Mouse (Mus musculus): ENCODE measurements around the gene Smim17. TPM values are rescaled to one million over a fixed set of nuclear protein-coding genes. Genes with fewer than 3 reads are reported as not detected.

The Smim17 gene
- 0.74 TPM in 1 of 2 replicates, not detected in the other for polyA plus RNA-seq (2014; fragmentation: Nextera tagmentation; extraction: Ambion mirVana)

DNA sequence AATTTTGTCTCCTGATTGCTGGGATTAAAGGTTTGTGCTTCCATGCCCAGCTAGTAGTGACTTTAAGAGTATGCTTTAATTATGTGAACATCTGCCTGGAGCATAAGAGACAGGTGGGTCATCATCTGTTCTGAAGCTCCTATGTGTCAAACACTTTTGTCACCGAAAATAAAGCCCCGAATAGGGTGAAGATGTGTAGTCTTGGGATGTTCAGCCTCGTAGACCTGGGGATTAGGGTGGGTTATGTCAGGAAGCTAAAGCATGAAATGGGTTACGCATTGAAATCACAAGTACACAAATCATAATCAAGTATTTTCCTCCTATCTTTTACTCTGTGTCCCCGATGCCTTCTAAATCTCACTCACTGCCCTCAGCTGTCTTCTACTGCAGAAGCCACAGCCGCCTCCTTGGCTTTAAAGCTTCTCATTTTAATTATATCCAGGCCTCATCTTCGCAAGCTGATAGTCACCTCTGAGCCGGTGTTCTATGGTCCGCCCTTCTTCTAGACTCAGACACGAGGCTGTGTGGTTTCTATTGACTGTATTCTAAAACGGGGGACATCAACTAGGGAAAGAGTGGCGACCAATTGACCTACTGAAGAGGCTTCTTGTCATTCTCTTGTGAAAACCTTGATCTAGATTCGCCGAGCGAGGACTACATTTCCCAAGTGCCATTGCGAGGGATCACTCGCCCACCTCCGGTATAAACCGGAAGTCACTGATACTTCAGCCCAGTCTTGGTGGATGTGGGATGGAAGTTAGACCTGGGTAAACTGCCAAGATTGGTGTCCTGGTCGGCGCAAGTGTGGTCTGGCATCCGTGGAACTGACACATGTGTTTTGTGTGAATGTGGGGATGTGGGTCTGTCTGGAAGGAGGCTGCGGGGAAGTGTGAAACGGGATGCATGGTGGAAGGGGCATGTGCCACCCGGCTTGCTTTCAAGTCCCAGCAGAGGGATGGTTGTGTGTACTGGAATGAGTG is at the start of gene Smim17:
Gene Smim17 (plus strand): TSS at position 720 of the 980 bp plus-strand sequence.
- H3K9me3 ChIP-seq (ENCODE audit: control insufficient read depth, low read length), result no peaks in the 10 kb centered on the region
- peak within 1 kb of the TSS; percentile 62 for H3K9ac ChIP-seq (ENCODE audit: low read length)
- no peak within 1 kb of the TSS for H3K27ac ChIP-seq (replicated peaks in 1 of 2; ENCODE audit: control insufficient read depth in 1 of 2, insufficient read depth in 1 of 2, low read depth in 2 of 2, low read length in 2 of 2)
- H3K4me1 ChIP-seq (ENCODE audit: control insufficient read depth in 2 of 2, insufficient read depth in 2 of 2, low read length in 2 of 2), result peaks cover 2 to 4% of the 10 kb centered on the region in 2 experiments; a peak in 1 of 4 replicates
- peak; percentile 66; the same call in 1 of the 2 replicates for ATAC-seq (ENCODE audit: insufficient number of reproducible peaks, insufficient read depth, low FRiP score, low read depth)
- peak within 1 kb of the TSS; percentile 74 for H3K4me2 ChIP-seq (ENCODE audit: low read length)
- H3K36me3 ChIP-seq (ENCODE audit: control insufficient read depth, insufficient read depth, low read length), result peaks cover 25% of the 10 kb centered on the region
- H3K4me3 ChIP-seq (ENCODE audit: control insufficient read depth in 1 of 2, insufficient read depth in 1 of 2, low read depth in 1 of 2, low read length in 2 of 2), result peak within 1 kb of the TSS; percentile 54 to 61
- H3K27me3 ChIP-seq (ENCODE audit: control insufficient read depth, insufficient read depth, low read length), result no peaks in the 10 kb centered on the region
- WGBS, result 25% methylated on average over 25 of the region's 25 CpGs

DNA sequence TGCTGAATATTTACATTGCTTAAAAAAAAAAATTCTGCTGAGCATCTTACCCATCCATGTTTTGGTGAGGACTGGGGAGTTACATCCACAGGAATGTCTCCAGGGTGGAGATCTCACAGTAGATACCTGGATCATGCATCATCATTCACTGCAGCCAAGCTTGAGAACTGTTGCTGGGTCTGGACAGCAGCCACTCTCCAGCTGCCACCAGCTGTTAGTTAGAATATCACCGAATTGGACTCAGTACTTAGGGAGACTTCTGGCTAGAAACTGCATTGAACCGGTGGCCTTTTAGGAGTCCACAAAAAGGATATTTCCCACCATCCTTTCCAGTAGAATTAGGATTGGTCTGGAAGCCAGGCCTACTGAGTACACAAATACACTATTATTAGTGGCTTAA is 40.4 kb upstream of the Smim17 start:
- Histone ChIP-seq H3K4me2 (ENCODE audit: low read length) (no peak overlapping the region), H3K4me1 (ENCODE audit: control insufficient read depth in 2 of 2, insufficient read depth in 2 of 2, low read length in 2 of 2) (no peaks in the 10 kb centered on the region), H3K9ac (ENCODE audit: low read length) (no peak overlapping the region; the same call in 1 of the 2 replicates), H3K27ac (replicated peaks in 1 of 2; ENCODE audit: control insufficient read depth in 1 of 2, insufficient read depth in 1 of 2, low read depth in 2 of 2, low read length in 2 of 2) (no peak overlapping the region), H3K36me3 (ENCODE audit: control insufficient read depth, insufficient read depth, low read length) (0 out of 2 replicates have a peak, but pooled peaks cover 10% of the 10 kb centered on the region), H3K9me3 (ENCODE audit: control insufficient read depth, low read length) (no peaks in the 10 kb centered on the region), H3K27me3 (ENCODE audit: control insufficient read depth, insufficient read depth, low read length) (no peaks in the 10 kb centered on the region), H3K4me3 (ENCODE audit: control insufficient read depth in 1 of 2, insufficient read depth in 1 of 2, low read depth in 1 of 2, low read length in 2 of 2) (no peak overlapping the region)
- no peak for ATAC-seq (ENCODE audit: insufficient number of reproducible peaks, insufficient read depth, low FRiP score, low read depth)
- 49% methylated on average over 2 of the region's 2 CpGs for WGBS

DNA sequence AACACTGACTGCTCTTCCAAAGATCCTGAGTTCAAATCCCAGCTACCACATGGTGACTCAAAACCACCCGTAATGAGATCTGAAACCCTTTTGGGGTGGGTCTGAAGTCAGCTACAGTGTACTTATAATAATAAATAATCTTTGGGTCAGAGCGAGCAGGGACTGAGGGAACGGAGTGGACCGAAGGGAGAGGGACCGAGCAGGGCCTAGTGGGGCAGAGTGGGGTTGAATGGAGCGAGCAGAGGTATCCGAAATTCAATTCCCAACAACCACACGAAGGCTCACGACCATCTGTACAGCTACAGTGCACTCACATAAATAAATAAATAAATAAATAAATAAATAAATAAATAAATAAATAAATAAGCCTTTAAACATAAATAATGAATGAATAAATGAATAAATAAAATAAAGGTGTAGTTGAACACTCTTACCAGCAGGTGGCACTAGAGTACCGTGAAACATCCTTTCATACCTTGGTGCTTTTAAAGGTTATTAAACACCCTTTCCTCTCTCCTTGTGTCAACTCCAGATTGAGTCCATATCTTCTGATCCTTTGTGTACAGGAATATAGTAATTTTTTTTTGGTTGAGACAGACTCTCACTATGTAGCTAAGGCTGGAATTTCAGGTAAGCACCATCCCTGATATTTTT is 39.5 kb upstream of the Smim17 start:
- WGBS, result 52% methylated on average over 10 of the region's 10 CpGs
- no peaks in the 10 kb centered on the region for H3K27me3 ChIP-seq (ENCODE audit: control insufficient read depth, insufficient read depth, low read length)
- no peak overlapping the region for H3K9ac ChIP-seq (ENCODE audit: low read length)
- H3K27ac ChIP-seq (replicated peaks in 1 of 2; ENCODE audit: control insufficient read depth in 1 of 2, insufficient read depth in 1 of 2, low read depth in 2 of 2, low read length in 2 of 2), result no peak overlapping the region
- peaks cover 0 to 5% of the 10 kb centered on the region in 2 experiments; a peak in 3 of 4 replicates for H3K4me1 ChIP-seq (ENCODE audit: control insufficient read depth in 2 of 2, insufficient read depth in 2 of 2, low read length in 2 of 2)
- 0 out of 2 replicates have a peak, but pooled peaks cover 4% of the 10 kb centered on the region for H3K36me3 ChIP-seq (ENCODE audit: control insufficient read depth, insufficient read depth, low read length)
- H3K9me3 ChIP-seq (ENCODE audit: control insufficient read depth, low read length), result no peaks in the 10 kb centered on the region
- ATAC-seq (ENCODE audit: insufficient number of reproducible peaks, insufficient read depth, low FRiP score, low read depth), result no peak
- H3K4me3 ChIP-seq (ENCODE audit: control insufficient read depth in 1 of 2, insufficient read depth in 1 of 2, low read depth in 1 of 2, low read length in 2 of 2), result no peak overlapping the region
- no peak overlapping the region for H3K4me2 ChIP-seq (ENCODE audit: low read length)

DNA sequence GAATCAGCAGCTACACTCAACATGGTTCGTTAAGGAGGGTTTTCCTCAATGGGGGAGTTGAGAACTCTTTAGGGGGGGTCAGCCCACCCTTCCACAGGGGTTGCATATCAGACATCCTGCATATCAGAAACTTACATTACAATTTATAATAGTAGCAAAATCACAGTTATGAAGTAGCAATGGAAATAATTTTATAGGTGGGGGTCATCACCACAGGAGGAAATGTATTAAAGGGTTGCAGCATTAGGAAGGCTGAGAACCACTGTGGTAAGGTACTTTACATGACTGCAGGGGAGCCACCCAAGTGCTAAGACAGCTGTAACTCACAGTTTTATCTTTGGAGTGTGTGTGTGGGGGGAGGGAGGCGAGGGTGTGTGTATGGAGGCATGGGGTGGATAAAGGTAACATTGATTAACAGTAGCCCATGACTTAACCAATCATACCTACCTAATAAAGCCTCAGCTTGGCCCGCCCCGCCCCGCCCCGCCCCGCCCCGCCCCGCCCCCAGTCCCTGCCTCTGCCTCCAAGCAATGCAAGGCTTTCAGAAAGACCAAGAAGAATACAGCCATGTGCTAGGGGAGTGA is 37.9 kb upstream of the Smim17 start:
- WGBS, result 10% methylated on average over 7 of the region's 9 CpGs
- no peak for ATAC-seq (ENCODE audit: insufficient number of reproducible peaks, insufficient read depth, low FRiP score, low read depth)

DNA sequence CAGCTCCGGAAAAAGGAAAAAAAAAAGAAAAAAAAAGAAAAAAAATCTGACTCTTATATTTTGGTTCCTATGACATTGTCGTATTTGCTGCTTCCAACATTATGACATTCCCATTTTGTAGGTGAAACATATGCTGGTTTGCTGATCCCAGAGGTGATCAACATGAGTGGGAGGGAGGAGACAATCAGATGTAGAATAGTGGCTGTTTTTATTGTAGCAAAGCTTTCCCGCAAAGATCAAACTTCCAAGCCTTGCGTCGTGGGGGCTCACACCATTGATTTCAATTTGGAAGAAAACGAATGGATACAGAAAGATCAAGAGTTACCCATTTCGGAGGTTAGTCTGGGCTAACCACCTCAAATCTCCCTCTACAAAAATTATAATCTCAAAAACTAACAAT is 36.8 kb upstream of the Smim17 start:
- H3K9me3 ChIP-seq (ENCODE audit: control insufficient read depth, low read length), result no peaks in the 10 kb centered on the region
- no peaks in the 10 kb centered on the region for H3K27me3 ChIP-seq (ENCODE audit: control insufficient read depth, insufficient read depth, low read length)
- 29% methylated on average over 7 of the region's 7 CpGs for WGBS
- H3K9ac ChIP-seq (ENCODE audit: low read length), result peak overlapping the region; percentile 71
- peak overlapping the region; percentile 80 for H3K4me2 ChIP-seq (ENCODE audit: low read length)
- no peak for ATAC-seq (ENCODE audit: insufficient number of reproducible peaks, insufficient read depth, low FRiP score, low read depth)
- H3K4me3 ChIP-seq (ENCODE audit: control insufficient read depth in 1 of 2, insufficient read depth in 1 of 2, low read depth in 1 of 2, low read length in 2 of 2), result peak overlapping the region; percentile 51 to 78
- no peaks in the 10 kb centered on the region for H3K36me3 ChIP-seq (ENCODE audit: control insufficient read depth, insufficient read depth, low read length)
- peak overlapping the region; percentile 74 to 85; a peak in 3 of 4 replicates for H3K27ac ChIP-seq (replicated peaks in 1 of 2; ENCODE audit: control insufficient read depth in 1 of 2, insufficient read depth in 1 of 2, low read depth in 2 of 2, low read length in 2 of 2)
- peaks cover 0 to 6% of the 10 kb centered on the region in 2 experiments; a peak in 3 of 4 replicates for H3K4me1 ChIP-seq (ENCODE audit: control insufficient read depth in 2 of 2, insufficient read depth in 2 of 2, low read length in 2 of 2)

More for the DNA sequence above, 37.9 kb upstream of the Smim17 start:
- Histone ChIP-seq H3K4me2 (ENCODE audit: low read length) (no peak overlapping the region), H3K4me1 (ENCODE audit: control insufficient read depth in 2 of 2, insufficient read depth in 2 of 2, low read length in 2 of 2) (peaks cover 0 to 6% of the 10 kb centered on the region in 2 experiments; a peak in 3 of 4 replicates), H3K36me3 (ENCODE audit: control insufficient read depth, insufficient read depth, low read length) (no peaks in the 10 kb centered on the region), H3K9ac (ENCODE audit: low read length) (no peak overlapping the region), H3K9me3 (ENCODE audit: control insufficient read depth, low read length) (no peaks in the 10 kb centered on the region), H3K27ac (replicated peaks in 1 of 2; ENCODE audit: control insufficient read depth in 1 of 2, insufficient read depth in 1 of 2, low read depth in 2 of 2, low read length in 2 of 2) (no peak overlapping the region), H3K4me3 (ENCODE audit: control insufficient read depth in 1 of 2, insufficient read depth in 1 of 2, low read depth in 1 of 2, low read length in 2 of 2) (no peak overlapping the region), H3K27me3 (ENCODE audit: control insufficient read depth, insufficient read depth, low read length) (no peaks in the 10 kb centered on the region)

DNA sequence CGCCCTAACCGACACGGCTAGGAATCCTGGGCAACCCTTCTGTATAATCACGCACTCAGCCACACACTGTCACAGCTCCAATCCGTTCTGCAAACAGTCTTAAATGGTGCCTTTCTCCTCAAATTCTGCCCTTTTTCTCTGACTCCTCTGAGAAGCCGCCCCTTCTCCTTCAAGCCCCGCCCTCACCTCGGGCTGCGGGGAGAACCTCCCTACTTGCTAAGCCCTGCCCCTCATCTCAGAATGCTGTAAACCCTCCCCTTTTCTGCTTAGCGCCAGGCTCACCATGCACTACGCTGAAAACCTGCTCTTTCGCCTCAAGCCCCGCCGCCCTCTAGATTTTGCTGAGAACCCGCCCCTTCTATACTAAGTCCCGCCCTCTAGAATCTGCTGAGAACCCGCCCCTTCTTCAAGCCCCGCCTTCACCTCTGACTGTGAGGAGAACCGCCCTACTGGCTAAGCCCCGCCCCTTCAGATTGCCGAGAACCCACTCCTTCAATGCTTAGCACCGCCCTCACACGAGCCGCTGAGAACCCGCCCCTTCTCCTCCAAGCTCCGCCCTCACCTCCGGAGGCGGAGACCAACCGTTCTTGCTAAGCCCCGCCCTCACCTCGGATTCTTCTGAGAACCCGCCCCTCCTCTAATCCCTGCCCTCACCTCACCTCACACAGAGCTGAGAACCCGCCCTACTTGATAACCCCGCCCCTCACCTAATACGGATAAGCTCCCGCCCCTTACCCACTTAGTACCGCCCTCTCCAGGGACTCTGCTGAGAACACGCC is 36.1 kb upstream of the Smim17 start:
- no peaks in the 10 kb centered on the region for H3K9me3 ChIP-seq (ENCODE audit: control insufficient read depth, low read length)
- peak; percentile 96 for ATAC-seq (ENCODE audit: insufficient number of reproducible peaks, insufficient read depth, low FRiP score, low read depth)
- no peaks in the 10 kb centered on the region for H3K27me3 ChIP-seq (ENCODE audit: control insufficient read depth, insufficient read depth, low read length)
- H3K4me2 ChIP-seq (ENCODE audit: low read length), result peak overlapping the region; percentile 80
- H3K4me3 ChIP-seq (ENCODE audit: control insufficient read depth in 1 of 2, insufficient read depth in 1 of 2, low read depth in 1 of 2, low read length in 2 of 2), result peak overlapping the region; percentile 51 to 78
- H3K36me3 ChIP-seq (ENCODE audit: control insufficient read depth, insufficient read depth, low read length), result no peaks in the 10 kb centered on the region
- H3K9ac ChIP-seq (ENCODE audit: low read length), result peak overlapping the region; percentile 71
- peaks cover 0 to 6% of the 10 kb centered on the region in 2 experiments; a peak in 3 of 4 replicates for H3K4me1 ChIP-seq (ENCODE audit: control insufficient read depth in 2 of 2, insufficient read depth in 2 of 2, low read length in 2 of 2)
- WGBS, result 0% methylated on average over 38 of the region's 38 CpGs
- peak overlapping the region; percentile 74 to 85 for H3K27ac ChIP-seq (replicated peaks in 1 of 2; ENCODE audit: control insufficient read depth in 1 of 2, insufficient read depth in 1 of 2, low read depth in 2 of 2, low read length in 2 of 2)

Measured in heart, embryonic 14.5 days (tissue).